Mouse (Mus musculus) midbrain, embryonic 11.5 days (tissue): ENCODE measurements at regions not wholly inside any gene's neighbourhood (a gene's known extent, or its start where the extent isn't known, plus 50 kb on each side); places are given as distances from the start of the nearest gene placed in this dataset.

Experiments used
- ATAC-seq: fragments of 200-750 bp; cut with Nextera tagmentation; 2 replicates; pipeline ENCODE4 v1.8.0; 2017; ENCODE audit warnings: moderate TSS enrichment, moderate library complexity; ENCODE audit not compliant: low FRiP score
- DNase-seq: peaks from one replicate; pipeline ENCODE4 v3.0.0; 2015; ENCODE audit warnings: low spot score; ENCODE audit errors: missing footprints
- H3K27ac ChIP-seq: fragments of 300-500 bp; sonication (generic); 2 replicates; pipeline ENCODE4 v1.5.1; 2014; ENCODE audit warnings: low read depth, low read length
- H3K27me3 ChIP-seq: fragments of 300-500 bp; sonication (generic); 2 replicates; pipeline ENCODE4 v1.6.1; 2014; ENCODE audit warnings: mild to moderate bottlenecking, low read length, moderate library complexity, mixed read lengths; ENCODE audit not compliant: control insufficient read depth, insufficient read depth
- H3K36me3 ChIP-seq: fragments of 300-500 bp; sonication (generic); 2 replicates; pipeline ENCODE4 v1.6.1; 2014; ENCODE audit warnings: mild to moderate bottlenecking, low read length, moderate library complexity, mixed read lengths; ENCODE audit not compliant: control insufficient read depth, insufficient read depth
- H3K4me1 ChIP-seq: fragments of 300-500 bp; sonication (generic); 2 replicates; pipeline ENCODE4 v1.6.1; 2014; ENCODE audit warnings: low read length; ENCODE audit not compliant: control insufficient read depth, insufficient read depth
- H3K4me2 ChIP-seq: fragments of 300-500 bp; sonication (generic); 2 replicates; pipeline ENCODE4 v1.6.1; 2014; ENCODE audit warnings: mild to moderate bottlenecking, moderate library complexity
- H3K4me3 ChIP-seq: fragments of 300-500 bp; sonication (generic); 2 replicates; pipeline ENCODE4 v1.5.1; 2014; ENCODE audit warnings: low read depth, low read length
- H3K9ac ChIP-seq: fragments of 300-500 bp; sonication (generic); 2 replicates; pipeline ENCODE4 v1.6.1; 2014; ENCODE audit warnings: low read length
- H3K9me3 ChIP-seq: fragments of 300-500 bp; sonication (generic); 2 replicates; pipeline ENCODE4 v1.6.1; 2016; ENCODE audit warnings: low read length; ENCODE audit not compliant: control insufficient read depth
- WGBS: fragments of 180-500 bp; shearing (Covaris S2); extraction: QIAGEN DNeasy Blood & Tissue Kit; methylation state at CpG from one replicate; pipeline ENCODE4 v1.1.7; 2014; 5-methylcytosine and 5-hydroxymethylcytosine counted together

DNA sequence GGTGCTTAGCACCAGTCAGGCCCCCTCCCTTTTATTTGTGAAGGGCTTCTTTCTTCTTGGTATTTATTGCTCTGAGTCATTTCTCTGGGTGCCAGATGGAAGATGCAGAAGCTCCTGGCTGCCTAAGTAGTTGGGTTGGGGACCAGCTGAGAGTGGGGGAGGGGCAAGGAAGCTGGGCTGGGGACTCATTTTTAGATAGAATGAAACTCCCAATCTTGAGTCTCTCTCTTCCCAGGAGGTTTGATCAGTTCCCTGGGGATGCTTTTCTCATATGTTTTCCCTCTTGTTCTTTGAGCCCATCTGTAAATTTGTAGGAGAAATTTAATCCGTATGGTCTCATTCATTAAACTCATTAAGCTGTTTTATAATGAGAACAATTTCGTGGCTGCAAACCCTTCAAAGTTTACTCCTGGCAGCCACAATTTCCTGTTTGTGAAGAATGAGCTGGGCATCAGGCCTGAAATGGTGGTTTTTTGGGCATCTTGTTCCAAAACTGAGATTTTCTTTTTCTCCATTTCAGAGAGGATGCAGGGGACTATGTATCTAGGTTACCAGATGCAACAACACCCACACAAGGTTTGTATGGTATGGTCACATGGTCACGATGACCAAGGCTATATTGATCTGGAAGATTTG lies 98.9 kb upstream of the Slit3 start:
- no peak overlapping the region for H3K27ac ChIP-seq
- no peaks in the 10 kb centered on the region for H3K4me1 ChIP-seq
- ATAC-seq (no peak), DNase-seq (no peak)
- H3K9me3 ChIP-seq: no peaks in the 10 kb centered on the region; the same call in 1 of the 2 replicates
- H3K4me2 ChIP-seq: no peak overlapping the region
- H3K36me3 ChIP-seq: no peaks in the 10 kb centered on the region
- H3K4me3 ChIP-seq: no peak overlapping the region
- H3K9ac ChIP-seq: no peak overlapping the region
- WGBS: 73% methylated on average over 3 of the region's 3 CpGs
- no peaks in the 10 kb centered on the region for H3K27me3 ChIP-seq

DNA sequence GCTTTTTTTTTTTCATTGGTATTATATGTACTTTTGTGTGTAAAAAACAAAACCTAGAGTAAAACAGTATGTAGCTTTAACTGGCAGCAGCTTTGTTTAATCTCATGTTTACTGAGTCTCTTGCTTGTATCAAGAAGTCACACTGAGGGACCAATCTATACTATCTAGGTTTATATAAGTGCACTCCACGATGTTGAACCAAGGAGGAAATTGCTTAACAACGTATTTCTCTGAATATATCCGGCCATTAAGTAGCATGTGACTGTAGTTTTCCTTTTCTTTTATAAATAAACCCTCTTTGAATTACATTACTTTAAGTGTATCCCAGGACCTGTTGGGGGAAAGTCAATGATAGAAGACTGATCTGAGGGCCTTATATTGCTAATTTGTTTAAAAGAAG lies 104.0 kb upstream of the Slit3 start:
- no peak for DNase-seq
- Histone ChIP-seq H3K27ac (no peak overlapping the region), H3K4me2 (no peak overlapping the region), H3K36me3 (no peaks in the 10 kb centered on the region), H3K4me3 (no peak overlapping the region), H3K9ac (no peak overlapping the region), H3K9me3 (no peaks in the 10 kb centered on the region; the same call in 1 of the 2 replicates), H3K4me1 (no peaks in the 10 kb centered on the region), H3K27me3 (no peaks in the 10 kb centered on the region)
- 79% methylated on average over 3 of the region's 3 CpGs for WGBS
- ATAC-seq: no peak

DNA sequence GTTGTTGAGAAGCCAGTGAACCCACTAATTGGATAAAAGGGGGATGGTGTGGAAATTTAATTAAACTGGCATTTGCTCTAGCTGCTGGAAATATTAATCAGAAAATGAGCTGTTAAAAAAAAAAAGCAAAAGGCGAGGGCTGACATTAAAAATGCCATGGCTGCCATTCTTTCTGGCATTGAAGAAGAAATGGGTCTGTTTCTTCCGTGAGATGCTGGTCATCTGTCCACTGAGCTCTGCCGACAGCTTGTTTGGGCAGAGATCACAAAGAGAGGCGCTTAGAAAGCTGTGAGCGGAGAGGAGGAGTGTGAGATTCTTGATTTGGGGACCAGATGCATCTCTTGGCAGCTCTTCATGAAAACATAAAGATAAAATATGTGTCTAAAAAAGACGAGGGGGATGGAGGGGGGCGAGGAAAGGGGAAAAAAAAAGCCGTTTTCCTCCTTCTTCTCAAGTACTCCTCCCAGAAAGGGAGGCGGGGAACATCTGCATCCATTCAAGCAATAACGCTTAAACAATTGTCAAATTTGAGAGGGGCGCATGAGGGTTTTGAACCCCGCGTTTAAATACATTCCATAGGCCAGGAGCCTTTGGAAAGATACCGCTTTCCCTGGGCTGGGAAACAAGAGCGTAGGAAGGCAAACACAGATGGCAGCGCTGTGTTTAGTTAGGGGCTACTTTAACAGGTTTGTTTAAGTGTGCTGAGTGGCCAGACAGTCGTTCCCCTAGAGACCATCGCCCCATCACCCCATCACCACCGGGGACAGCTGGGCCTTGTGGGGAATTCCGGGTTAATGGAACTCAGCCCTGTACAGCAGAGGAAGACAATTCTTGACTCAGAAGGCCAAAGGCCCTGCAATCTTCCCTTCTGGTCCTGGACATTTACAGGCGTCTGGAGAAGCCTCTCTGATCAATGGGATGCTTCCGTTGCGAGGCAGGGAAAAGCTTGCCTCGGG lies 109.2 kb upstream of the Slit3 start:
- no peak overlapping the region for H3K9ac ChIP-seq
- no peaks in the 10 kb centered on the region for H3K36me3 ChIP-seq
- DNase-seq (no peak), ATAC-seq (0 out of 2 replicates have a peak, but pooled peaks have one; percentile 19)
- H3K27me3 ChIP-seq: no peaks in the 10 kb centered on the region
- no peak overlapping the region for H3K4me2 ChIP-seq
- WGBS: 66% methylated on average over 24 of the region's 24 CpGs
- H3K27ac ChIP-seq: no peak overlapping the region
- H3K4me1 ChIP-seq: no peaks in the 10 kb centered on the region; the same call in 1 of the 2 replicates
- no peak overlapping the region for H3K4me3 ChIP-seq
- H3K9me3 ChIP-seq: no peaks in the 10 kb centered on the region

DNA sequence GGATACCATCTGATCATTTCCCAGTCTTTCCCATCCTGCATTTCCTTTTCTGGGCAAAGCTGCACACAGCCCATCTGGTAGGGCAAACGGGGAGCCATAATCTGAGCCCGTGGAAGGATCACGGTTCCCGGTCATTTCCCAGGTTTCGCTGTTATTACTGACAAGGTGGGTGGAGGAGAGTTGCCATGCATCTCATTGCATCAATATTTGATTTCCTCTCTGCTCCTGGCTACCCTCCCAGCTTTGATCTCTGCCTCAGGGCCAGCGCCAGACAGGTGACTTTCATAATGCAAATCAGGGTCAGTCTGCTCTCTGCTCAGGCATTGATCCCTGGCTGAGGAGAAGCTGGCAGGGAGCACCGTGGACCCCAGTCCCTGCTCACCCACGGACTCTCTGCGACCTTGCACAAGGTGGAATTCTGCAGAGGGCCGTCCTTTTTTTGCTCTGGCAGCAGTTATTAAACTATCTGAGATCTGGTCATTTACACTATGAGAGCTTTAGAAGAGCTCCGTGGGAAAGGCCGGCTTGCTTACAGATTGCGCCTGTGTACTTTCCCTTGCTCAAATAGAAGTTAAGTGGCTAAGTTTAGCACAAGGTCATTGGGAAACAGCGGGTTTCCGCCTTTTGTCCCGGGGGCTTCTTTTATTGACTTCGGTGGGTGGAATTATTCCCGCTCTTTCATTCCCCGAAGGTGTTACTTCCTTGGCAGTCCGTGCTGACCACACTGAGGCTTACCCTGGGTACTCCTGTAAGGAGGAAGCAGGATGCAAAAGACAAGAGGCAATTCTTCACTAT lies 114.1 kb upstream of the Slit3 start:
- H3K9ac ChIP-seq: no peak overlapping the region
- DNase-seq: peak; percentile 85
- H3K9me3 ChIP-seq: no peaks in the 10 kb centered on the region
- ATAC-seq: no peak
- 53% methylated on average over 20 of the region's 20 CpGs for WGBS
- H3K27me3 ChIP-seq: no peaks in the 10 kb centered on the region
- no peaks in the 10 kb centered on the region for H3K36me3 ChIP-seq
- no peak overlapping the region for H3K4me2 ChIP-seq
- no peak overlapping the region for H3K27ac ChIP-seq
- no peak overlapping the region for H3K4me3 ChIP-seq
- no peaks in the 10 kb centered on the region; the same call in 1 of the 2 replicates for H3K4me1 ChIP-seq

DNA sequence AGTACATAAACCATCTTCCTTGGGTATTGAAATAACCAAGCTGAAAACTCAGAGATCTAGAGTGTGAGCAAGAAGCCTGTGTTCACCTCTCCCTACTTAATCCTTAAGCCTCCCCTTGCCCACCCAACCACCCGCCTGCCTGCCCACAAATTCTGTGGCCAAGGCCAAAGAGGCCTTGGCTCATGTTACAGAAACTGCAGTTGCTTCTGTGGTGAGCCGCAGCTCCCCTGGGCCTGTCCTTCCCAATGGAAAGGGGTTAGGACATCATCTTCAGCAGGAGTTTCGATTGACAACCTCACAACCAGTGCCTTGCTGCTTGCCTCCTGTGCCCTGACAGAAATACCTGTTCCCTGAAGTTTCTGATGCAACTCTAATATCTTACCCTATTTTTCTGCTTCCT lies 115.9 kb upstream of the Slit3 start:
- H3K36me3 ChIP-seq: no peaks in the 10 kb centered on the region
- no peak overlapping the region for H3K27ac ChIP-seq
- WGBS: 73% methylated on average over 3 of the region's 3 CpGs
- no peak overlapping the region for H3K4me3 ChIP-seq
- no peaks in the 10 kb centered on the region for H3K27me3 ChIP-seq
- H3K9me3 ChIP-seq: no peaks in the 10 kb centered on the region
- H3K4me1 ChIP-seq: no peaks in the 10 kb centered on the region; the same call in 1 of the 2 replicates
- H3K9ac ChIP-seq: no peak overlapping the region
- H3K4me2 ChIP-seq: no peak overlapping the region
- DNase-seq (no peak), ATAC-seq (no peak)

DNA sequence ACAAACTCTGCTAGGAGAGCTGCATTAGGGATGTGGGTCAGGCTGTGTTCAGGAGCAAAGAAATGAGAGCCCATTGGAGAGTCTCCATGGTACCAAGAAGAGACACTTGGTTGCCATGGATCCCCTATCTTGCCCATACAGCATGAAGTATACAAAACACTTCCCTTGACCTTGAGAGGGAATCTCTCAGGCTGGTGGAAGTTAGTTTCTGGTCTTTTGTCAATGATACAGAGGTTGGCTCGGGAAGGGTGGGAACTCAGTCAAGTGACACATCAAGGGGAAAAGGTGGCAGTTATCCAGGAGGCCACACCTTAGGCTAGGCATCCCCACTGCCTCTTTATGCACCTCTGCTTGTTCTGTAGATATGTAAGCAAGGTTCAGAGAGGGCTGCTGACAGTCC lies 116.6 kb upstream of the Slit3 start:
- no peak for ATAC-seq
- 59% methylated on average over 1 of the region's 1 CpGs for WGBS
- H3K4me1 ChIP-seq: no peaks in the 10 kb centered on the region; the same call in 1 of the 2 replicates

DNA sequence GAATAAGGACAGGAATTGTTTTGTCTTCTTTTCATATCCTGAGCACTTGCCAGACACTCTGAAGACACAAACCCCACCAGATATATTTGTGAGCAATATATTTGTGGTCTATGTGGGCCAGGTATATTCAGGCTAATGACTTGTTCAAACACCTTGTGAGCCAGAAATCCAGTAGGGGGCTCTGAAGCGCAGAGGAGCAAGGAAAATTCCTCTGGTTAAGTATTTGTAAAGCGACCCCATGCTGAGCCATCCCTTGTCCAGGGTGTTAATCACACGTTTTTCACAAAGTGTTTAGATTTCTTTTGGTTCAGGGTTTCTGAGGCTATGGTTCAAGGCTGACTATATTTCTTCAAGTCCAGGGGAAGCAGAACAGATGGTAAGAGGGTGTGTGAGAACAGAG lies 117.1 kb upstream of the Slit3 start:
- WGBS: 23% methylated on average over 3 of the region's 3 CpGs
- H3K9ac ChIP-seq: no peak overlapping the region
- no peaks in the 10 kb centered on the region for H3K27me3 ChIP-seq
- H3K36me3 ChIP-seq: no peaks in the 10 kb centered on the region
- no peaks in the 10 kb centered on the region; the same call in 1 of the 2 replicates for H3K4me1 ChIP-seq
- no peaks in the 10 kb centered on the region for H3K9me3 ChIP-seq
- no peak for DNase-seq
- no peak for ATAC-seq
- no peak overlapping the region for H3K27ac ChIP-seq
- H3K4me3 ChIP-seq: no peak overlapping the region
- H3K4me2 ChIP-seq: no peak overlapping the region

More for the DNA sequence above, 116.6 kb upstream of the Slit3 start:
- H3K4me2 ChIP-seq: no peak overlapping the region
- H3K9ac ChIP-seq: no peak overlapping the region
- no peak overlapping the region for H3K4me3 ChIP-seq
- no peak for DNase-seq
- no peak overlapping the region for H3K27ac ChIP-seq
- H3K27me3 ChIP-seq: no peaks in the 10 kb centered on the region
- H3K36me3 ChIP-seq: no peaks in the 10 kb centered on the region
- H3K9me3 ChIP-seq: no peaks in the 10 kb centered on the region

DNA sequence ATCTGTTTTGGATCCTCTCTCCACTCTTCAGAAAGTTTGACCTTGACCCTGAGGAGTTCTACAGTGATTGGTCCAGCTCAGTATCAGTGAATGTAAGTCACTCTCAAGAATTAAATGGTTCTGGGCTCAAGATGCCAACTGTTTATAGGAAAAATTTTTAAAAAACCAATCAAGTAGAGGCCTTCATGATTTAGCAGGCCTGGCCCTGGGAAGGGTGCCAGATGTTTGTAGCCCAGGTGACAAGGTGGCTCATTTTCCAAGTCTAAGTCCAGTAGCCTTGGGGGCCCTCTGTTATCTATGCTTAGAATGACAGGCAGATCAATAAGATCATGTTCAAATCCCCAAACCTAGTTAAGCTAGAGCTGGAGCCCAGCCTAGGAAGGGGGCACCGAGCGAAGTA lies 123.1 kb upstream of the Slit3 start:
- Histone ChIP-seq H3K27ac (no peak overlapping the region), H3K4me3 (no peak overlapping the region), H3K27me3 (no peaks in the 10 kb centered on the region), H3K4me1 (no peaks in the 10 kb centered on the region), H3K9me3 (no peaks in the 10 kb centered on the region), H3K36me3 (no peaks in the 10 kb centered on the region), H3K4me2 (no peak overlapping the region), H3K9ac (no peak overlapping the region)
- ATAC-seq (no peak), DNase-seq (no peak)
- 91% methylated on average over 2 of the region's 2 CpGs for WGBS
